9 mouse cellular contexts compared by ENCODE assay signal in genomic region chr1:194334752-194335719, GRCm38 (mm10).
DNase-seq lines count a peak whose midpoint lies in the region; ATAC-seq and TF ChIP-seq lines count a peak whose summit lies in the region.
"Had no signal": no experiment of that assay in that cellular context is flagged by ENCODE, and none has a peak within 500 bp of the region (broad histone marks: within the 10 kb centered on the region; RNA-seq: fewer than 3 reads in every experiment).

No protein-coding gene starts in this region.

- no peak overlapping the region for H3K9ac ChIP-seq in intestine, embryonic 15.5 days
- no peak overlapping the region for H3K9ac ChIP-seq in intestine, postnatal 0 days (ENCODE audit: low read depth, low read length)
- no peak overlapping the region for H3K9ac ChIP-seq in lung, embryonic 16.5 days (ENCODE audit: low read length)
- H3K9ac ChIP-seq: embryonic facial prominence, embryonic 15.5 days had no signal

- no peaks in the 10 kb centered on the region; the same call in 1 of the 2 replicates for H3K4me1 ChIP-seq in intestine, embryonic 15.5 days (replicated peaks)
- no peaks in the 10 kb centered on the region for H3K4me1 ChIP-seq in intestine, postnatal 0 days (replicated peaks; ENCODE audit: control insufficient read depth, insufficient read depth, low read length)
- H3K4me1 ChIP-seq in lung, embryonic 16.5 days (replicated peaks; ENCODE audit: control insufficient read depth, insufficient read depth, low read length), result peaks cover 5% of the 10 kb centered on the region; the same call in 1 of the 2 replicates

- H3K4me2 ChIP-seq in intestine, embryonic 15.5 days (replicated peaks), result no peak overlapping the region
- H3K4me2 ChIP-seq in intestine, postnatal 0 days (replicated peaks; ENCODE audit: low read depth), result no peak overlapping the region
- H3K4me2 ChIP-seq in lung, embryonic 16.5 days (ENCODE audit: low read depth, low read length), result no peak overlapping the region
- H3K4me2 ChIP-seq: embryonic facial prominence, embryonic 15.5 days had no signal

- no peak overlapping the region for H3K4me3 ChIP-seq in intestine, embryonic 15.5 days (replicated peaks)
- H3K4me3 ChIP-seq in intestine, postnatal 0 days (ENCODE audit: low read depth, low read length), result no peak overlapping the region
- H3K4me3 ChIP-seq in lung, embryonic 16.5 days (ENCODE audit: low read length), result no peak overlapping the region
- H3K4me3 ChIP-seq: embryonic facial prominence, embryonic 15.5 days had no signal

- no peaks in the 10 kb centered on the region for H3K9me3 ChIP-seq in intestine, embryonic 15.5 days
- H3K9me3 ChIP-seq in intestine, postnatal 0 days (ENCODE audit: control insufficient read depth), result no peaks in the 10 kb centered on the region
- no peaks in the 10 kb centered on the region for H3K9me3 ChIP-seq in lung, embryonic 16.5 days (ENCODE audit: control insufficient read depth, low read length)
- H3K9me3 ChIP-seq: embryonic facial prominence, embryonic 15.5 days had no signal

- WGBS in intestine, embryonic 15.5 days, result 59% methylated on average over 5 of the region's 5 CpGs
- WGBS in intestine, postnatal 0 days, result 62% methylated on average over 5 of the region's 5 CpGs
- WGBS in lung, embryonic 16.5 days, result 52% methylated on average over 5 of the region's 5 CpGs

- no peak; the same call in 1 of the 2 replicates for ATAC-seq in intestine, embryonic 15.5 days
- no peak for ATAC-seq in intestine, postnatal 0 days
- ATAC-seq in lung, embryonic 16.5 days (ENCODE audit: low read depth), result peak; percentile 95
- no peak for ATAC-seq in CD4-positive, CD25-positive, alpha-beta regulatory T cell, adult 4 months

- TF ChIP-seq CTCF in intestine, postnatal 0 days (IDR thresholded peaks at IDR 0.05; ENCODE audit: low read depth), result no peak

- H3K27ac ChIP-seq in intestine, embryonic 15.5 days, result peak overlapping the region; percentile 34; the same call in 1 of the 2 replicates
- no peak overlapping the region for H3K27ac ChIP-seq in intestine, postnatal 0 days (ENCODE audit: low read depth, low read length)
- peak overlapping the region; percentile 92 for H3K27ac ChIP-seq in lung, embryonic 16.5 days (ENCODE audit: low read length)
- H3K27ac ChIP-seq: embryonic facial prominence, embryonic 15.5 days had no signal

- no peaks in the 10 kb centered on the region for H3K36me3 ChIP-seq in intestine, embryonic 15.5 days
- no peaks in the 10 kb centered on the region for H3K36me3 ChIP-seq in intestine, postnatal 0 days (ENCODE audit: control insufficient read depth, insufficient read depth)
- H3K36me3 ChIP-seq in lung, embryonic 16.5 days (ENCODE audit: control insufficient read depth, insufficient read depth, low read length), result no peaks in the 10 kb centered on the region
- H3K36me3 ChIP-seq: embryonic facial prominence, embryonic 15.5 days had no signal

- H3K27me3 ChIP-seq in intestine, embryonic 15.5 days (replicated peaks), result no peaks in the 10 kb centered on the region
- H3K27me3 ChIP-seq in intestine, postnatal 0 days (replicated peaks; ENCODE audit: control insufficient read depth, insufficient read depth, low read length), result no peaks in the 10 kb centered on the region
- no peaks in the 10 kb centered on the region for H3K27me3 ChIP-seq in lung, embryonic 16.5 days (ENCODE audit: control insufficient read depth, insufficient read depth, low read depth, low read length)
- H3K27me3 ChIP-seq: embryonic facial prominence, embryonic 15.5 days had no signal

- peak; percentile 82 to 83 for DNase-seq in cerebellum, postnatal 10 days
- peak; percentile 34 for DNase-seq in kidney, postnatal 14 days
- no peak for DNase-seq in thymus, postnatal 10 days (ENCODE audit: low spot score in 2 of 2)
- DNase-seq in Muller cell, postnatal 12 days (ENCODE audit: inconsistent ontology term), result no peak

Comparison
In these comparisons a context has a peak if more than half of its experiments do, and no peak if none do; other contexts are left out.
1. DNase-seq: peak in cerebellum, postnatal 10 days (2 of 2) and kidney, postnatal 14 days (single experiment); none in thymus, postnatal 10 days (0 of 2) and Muller cell, postnatal 12 days (single experiment).